Comparison of ENCODE assay signal across 11 mouse cellular contexts in the genomic region with DNA sequence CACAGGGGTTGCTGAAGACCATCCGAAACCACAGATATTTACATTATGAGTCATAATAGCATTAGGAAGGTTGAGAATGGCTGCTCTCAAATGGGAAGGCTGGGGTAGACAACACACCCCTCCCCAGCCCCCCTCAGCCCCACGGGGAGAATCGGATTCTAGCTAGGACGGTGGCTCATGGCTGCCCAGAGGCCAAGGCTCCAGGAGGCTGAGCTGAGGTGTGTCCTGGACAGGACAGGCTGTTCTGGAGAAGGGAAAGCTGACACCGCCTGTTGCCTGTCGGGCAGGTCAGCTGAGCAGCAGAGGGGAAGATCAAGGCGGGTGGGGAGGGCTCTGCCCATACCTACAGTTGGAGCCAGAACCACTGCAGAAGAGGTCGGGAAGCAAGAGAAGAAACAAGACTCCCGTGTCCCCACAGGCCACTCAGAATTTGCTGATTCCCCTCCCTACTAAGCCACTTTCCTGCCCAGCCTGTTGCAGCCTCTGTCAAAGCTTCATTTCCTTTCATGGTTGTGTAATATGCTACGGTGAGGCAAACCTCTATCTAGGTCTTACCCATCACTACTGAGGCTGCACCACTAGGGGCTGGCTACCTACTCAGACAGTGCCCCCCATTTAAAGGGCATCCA. TPM values are rescaled to one million over a fixed set of nuclear protein-coding genes. Genes with fewer than 3 reads are reported as not detected.
A peak's percentile ranks its signal among the peaks of the same experiment; 100 is the strongest.
DNase-seq lines count a peak whose midpoint lies in the region; ATAC-seq and TF ChIP-seq lines count a peak whose summit lies in the region.
"Had no signal": no experiment of that assay in that cellular context is flagged by ENCODE, and none has a peak within 500 bp of the region (broad histone marks: within the 10 kb centered on the region; RNA-seq: fewer than 3 reads in every experiment).

No protein-coding gene starts in this region.

- DNase-seq in gastrocnemius, adult 2 months, result peak; percentile 91
- no peak for DNase-seq in gastrocnemius, postnatal 10 days
- no peak for DNase-seq in testis, postnatal 10 days (ENCODE audit: low spot score)
- DNase-seq in lung, embryonic 14.5 days, result no peak
- no peak for DNase-seq in cerebellum, postnatal 10 days
- no peak for DNase-seq in midbrain, embryonic 10.5 days (ENCODE audit: low spot score)
- no peak for DNase-seq in adrenal gland, adult 2 months
- DNase-seq: cerebellum, postnatal 36 days; liver, embryonic 13.5 days had no signal

- 34% methylated on average over 10 of the region's 10 CpGs for WGBS in lung, embryonic 14.5 days
- 86% methylated on average over 10 of the region's 10 CpGs for WGBS in midbrain, embryonic 10.5 days

- TF ChIP-seq POLR2A in testis, adult 2 months (IDR thresholded peaks at IDR 0.05; ENCODE audit: control insufficient read depth, low read depth, low read length), result no peak

- H3K9ac ChIP-seq in lung, embryonic 14.5 days, result no peak overlapping the region
- H3K9ac ChIP-seq: liver, embryonic 13.5 days had no signal

- TF ChIP-seq CTCF in gastrocnemius, adult 2 months (IDR thresholded peaks at IDR 0.05), result peak; percentile 50
- TF ChIP-seq CTCF in testis, adult 2 months (IDR thresholded peaks at IDR 0.05; ENCODE audit: control insufficient read depth, insufficient read depth, insufficient replicate concordance, low read depth, low read length), result no peak
- no peak for TF ChIP-seq CTCF in lung, embryonic 14.5 days (IDR thresholded peaks at IDR 0.05; ENCODE audit: low read depth)

- H3K4me1 ChIP-seq in testis, adult 2 months (ENCODE audit: control insufficient read depth, insufficient read depth, low read length), result no peaks in the 10 kb centered on the region
- H3K4me1 ChIP-seq in lung, embryonic 14.5 days (ENCODE audit: insufficient read depth), result no peaks in the 10 kb centered on the region
- no peaks in the 10 kb centered on the region for H3K4me1 ChIP-seq in midbrain, embryonic 10.5 days
- H3K4me1 ChIP-seq: liver, embryonic 13.5 days had no signal

- no peak overlapping the region for H3K4me2 ChIP-seq in lung, embryonic 14.5 days
- H3K4me2 ChIP-seq: liver, embryonic 13.5 days had no signal

- H3K27ac ChIP-seq in gastrocnemius, adult 2 months, result peak overlapping the region; percentile 97
- peak overlapping the region; percentile 41; the same call in 1 of the 2 replicates for H3K27ac ChIP-seq in testis, adult 2 months (ENCODE audit: control insufficient read depth, insufficient read depth, low read depth, low read length)
- no peak overlapping the region for H3K27ac ChIP-seq in lung, embryonic 14.5 days (ENCODE audit: low read depth)
- no peak overlapping the region for H3K27ac ChIP-seq in midbrain, embryonic 10.5 days (replicated peaks)
- H3K27ac ChIP-seq: liver, embryonic 13.5 days had no signal

- no peaks in the 10 kb centered on the region for H3K36me3 ChIP-seq in testis, adult 2 months (ENCODE audit: control insufficient read depth, insufficient read depth, low read length)
- H3K36me3 ChIP-seq in lung, embryonic 14.5 days (ENCODE audit: insufficient read depth), result peaks cover 37% of the 10 kb centered on the region; the same call in 1 of the 2 replicates
- H3K36me3 ChIP-seq in midbrain, embryonic 10.5 days, result peaks cover 96% of the 10 kb centered on the region
- H3K36me3 ChIP-seq: liver, embryonic 13.5 days had no signal

- intact Hi-C loops in gastrocnemius, adult 2 months (cut with DNase I), result no loop called here

- peak overlapping the region; percentile 28 for H3K4me3 ChIP-seq in gastrocnemius, adult 2 months
- no peak overlapping the region for H3K4me3 ChIP-seq in testis, adult 2 months (ENCODE audit: control insufficient read depth, low read depth, low read length)
- H3K4me3 ChIP-seq in lung, embryonic 14.5 days (ENCODE audit: low read depth, low read length), result no peak overlapping the region
- no peak overlapping the region for H3K4me3 ChIP-seq in midbrain, embryonic 10.5 days
- H3K4me3 ChIP-seq: liver, embryonic 13.5 days had no signal

- 0 out of 2 replicates have a peak, but pooled peaks have one; percentile 15 for ATAC-seq in lung, embryonic 14.5 days (ENCODE audit: insufficient read depth)
- ATAC-seq: CD4-positive, CD25-positive, alpha-beta regulatory T cell, adult 4 months had no signal

- no peaks in the 10 kb centered on the region for H3K9me3 ChIP-seq in lung, embryonic 14.5 days (ENCODE audit: low read depth, low read length)
- H3K9me3 ChIP-seq in midbrain, embryonic 10.5 days (replicated peaks), result no peaks in the 10 kb centered on the region
- H3K9me3 ChIP-seq: liver, embryonic 13.5 days had no signal

- H3K27me3 ChIP-seq in testis, adult 2 months (ENCODE audit: control insufficient read depth, insufficient read depth, low read length), result no peaks in the 10 kb centered on the region
- H3K27me3 ChIP-seq in lung, embryonic 14.5 days (ENCODE audit: insufficient read depth, low read length), result no peaks in the 10 kb centered on the region
- H3K27me3 ChIP-seq in midbrain, embryonic 10.5 days (ENCODE audit: low read depth, poor library complexity, severe bottlenecking), result no peaks in the 10 kb centered on the region

RNA-seq across cellular contexts. Expression of a gene that starts 23.9 kb away (rescaled TPM):
- 10 to 100 TPM; 27.7 to 33.1 TPM for total RNA-seq in gastrocnemius, adult 2 months (2021)
- total RNA-seq in gastrocnemius, postnatal 10 days (2021), result 10 to 100 TPM; 21.8 to 23.6 TPM
- 26.5 and 35.7 TPM in 2 replicates for polyA plus RNA-seq in testis, adult 2 months (2012; rRNA removed)
- polyA plus RNA-seq in lung, embryonic 14.5 days (2014; fragmentation: Nextera tagmentation; extraction: Ambion mirVana), result 10.7 and 10.8 TPM in 2 replicates
- polyA plus RNA-seq in midbrain, embryonic 10.5 days (2016; fragmentation: Nextera tagmentation; extraction: Ambion mirVana), result 35.1 and 35.5 TPM in 2 replicates
- total RNA-seq in adrenal gland, adult 2 months (2021), result 10 to 100 TPM; 19.0 to 25.7 TPM
- 1.4 and 1.8 TPM in 2 replicates for polyA plus RNA-seq in adrenal gland, adult 2 months (2012; rRNA removed)

RNA-seq across cellular contexts. Expression of a gene that starts 24.3 kb away (rescaled TPM):
- 100 to 1,000 TPM; 243 to 286 TPM for total RNA-seq in gastrocnemius, adult 2 months (2021)
- 10 to 100 TPM; 48.9 to 49.3 TPM for total RNA-seq in gastrocnemius, postnatal 10 days (2021)
- polyA plus RNA-seq in testis, adult 2 months (2012; rRNA removed), result 1.5 and 1.8 TPM in 2 replicates
- polyA plus RNA-seq in lung, embryonic 14.5 days (2014; fragmentation: Nextera tagmentation; extraction: Ambion mirVana), result 20.3 and 21.1 TPM in 2 replicates
- polyA plus RNA-seq in midbrain, embryonic 10.5 days (2016; fragmentation: Nextera tagmentation; extraction: Ambion mirVana), result 20.2 and 22.7 TPM in 2 replicates
- total RNA-seq in adrenal gland, adult 2 months (2021), result 10 to 100 TPM; 14.0 to 25.8 TPM
- polyA plus RNA-seq in adrenal gland, adult 2 months (2012; rRNA removed), result 10.2 and 12.3 TPM in 2 replicates

RNA-seq across cellular contexts. Expression of a gene that starts 28.7 kb away (rescaled TPM):
- 1 to 10 TPM; 4.6 to 4.7 TPM for total RNA-seq in gastrocnemius, adult 2 months (2021)
- 1 to 10 TPM; 6.6 to 7.9 TPM for total RNA-seq in gastrocnemius, postnatal 10 days (2021)
- 19.6 and 20.8 TPM in 2 replicates for polyA plus RNA-seq in testis, adult 2 months (2012; rRNA removed)
- polyA plus RNA-seq in lung, embryonic 14.5 days (2014; fragmentation: Nextera tagmentation; extraction: Ambion mirVana), result 28.7 and 29.2 TPM in 2 replicates
- polyA plus RNA-seq in midbrain, embryonic 10.5 days (2016; fragmentation: Nextera tagmentation; extraction: Ambion mirVana), result 22.4 and 24.9 TPM in 2 replicates
- 10 to 100 TPM; 16.6 to 31.2 TPM for total RNA-seq in adrenal gland, adult 2 months (2021)
- polyA plus RNA-seq in adrenal gland, adult 2 months (2012; rRNA removed), result 38.5 and 44.1 TPM in 2 replicates

RNA-seq across cellular contexts. Expression of a gene that starts 33.6 kb away (rescaled TPM):
- 100 to 1,000 TPM; 144 to 170 TPM for total RNA-seq in gastrocnemius, adult 2 months (2021)
- 100 to 1,000 TPM; 158 to 163 TPM for total RNA-seq in gastrocnemius, postnatal 10 days (2021)
- polyA plus RNA-seq in testis, adult 2 months (2012; rRNA removed), result 34.0 and 39.8 TPM in 2 replicates
- 588 and 646 TPM in 2 replicates for polyA plus RNA-seq in lung, embryonic 14.5 days (2014; fragmentation: Nextera tagmentation; extraction: Ambion mirVana)
- polyA plus RNA-seq in midbrain, embryonic 10.5 days (2016; fragmentation: Nextera tagmentation; extraction: Ambion mirVana), result 466 and 495 TPM in 2 replicates
- 100 to 1,000 TPM; 236 to 301 TPM for total RNA-seq in adrenal gland, adult 2 months (2021)
- polyA plus RNA-seq in adrenal gland, adult 2 months (2012; rRNA removed), result 138 and 163 TPM in 2 replicates

RNA-seq across cellular contexts. Expression of a gene that starts 45.8 kb away (rescaled TPM):
- 1 to 10 TPM; 4.5 to 4.8 TPM for total RNA-seq in gastrocnemius, adult 2 months (2021)
- 1 to 10 TPM; 4.9 to 6.0 TPM for total RNA-seq in gastrocnemius, postnatal 10 days (2021)
- 4.8 and 4.9 TPM in 2 replicates for polyA plus RNA-seq in testis, adult 2 months (2012; rRNA removed)
- polyA plus RNA-seq in lung, embryonic 14.5 days (2014; fragmentation: Nextera tagmentation; extraction: Ambion mirVana), result 12.7 and 14.1 TPM in 2 replicates
- 18.4 and 19.1 TPM in 2 replicates for polyA plus RNA-seq in midbrain, embryonic 10.5 days (2016; fragmentation: Nextera tagmentation; extraction: Ambion mirVana)
- 10 to 100 TPM; 12.4 to 13.4 TPM for total RNA-seq in adrenal gland, adult 2 months (2021)
- polyA plus RNA-seq in adrenal gland, adult 2 months (2012; rRNA removed), result 12.7 and 15.5 TPM in 2 replicates

Comparison
In these comparisons a context has a peak if more than half of its experiments do, and no peak if none do; other contexts are left out.
1. H3K27ac ChIP-seq: peak in gastrocnemius, adult 2 months (single experiment) and testis, adult 2 months (single experiment); none in lung, embryonic 14.5 days (single experiment) and midbrain, embryonic 10.5 days (single experiment).